Mouse (Mus musculus) hindbrain, embryonic 12.5 days (tissue): ENCODE results near the gene Sf3b4. TPM values are rescaled to one million over a fixed set of nuclear protein-coding genes. Genes with fewer than 3 reads are reported as not detected.

Source experiments
- microRNA-seq: library from miRNA; unstranded; fragments of <30 nt; microRNA quantifications from one replicate; pipeline ENCODE4, GENCODE M21; 2017
- polyA plus RNA-seq: library from polyadenylated mRNA; unstranded; fragments of >200 nt; fragmentation: Nextera tagmentation; extraction: Ambion mirVana; gene quantifications from 2 replicates; pipeline ENCODE4 v1.2.1, GENCODE M21; 2016

Gene Sf3b4
- polyA plus RNA-seq, 1 experiment from 2014 or later: 170 TPM

Small RNA genes within 50 kb of the gene (microRNA-seq; reads per million reads assigned to microRNA genes)
- gene Gm44492: not detected

Other genes with a start within 250 kb of the Sf3b4 start
- gene Anp32e, start 243.1 kb upstream of the Sf3b4 start, polyA plus RNA-seq: 265 and 297 TPM in 2 replicates
- gene Plekho1, start 176.3 kb upstream of the Sf3b4 start, polyA plus RNA-seq: 77.4 and 79.3 TPM in 2 replicates
- 45.4 and 48.3 TPM in 2 replicates for gene Vps45, start 113.9 kb upstream of the Sf3b4 start, polyA plus RNA-seq
- gene Otud7b, start 67.8 kb upstream of the Sf3b4 start, polyA plus RNA-seq: 17.3 and 18.2 TPM in 2 replicates
- 20.8 and 23.0 TPM in 2 replicates for gene Mtmr11, start 10.3 kb upstream of the Sf3b4 start, polyA plus RNA-seq
- 44.5 and 44.9 TPM in 2 replicates for gene Sv2a, start 8.8 kb downstream of the Sf3b4 start, polyA plus RNA-seq
- gene Bola1, start 47.4 kb downstream of the Sf3b4 start, polyA plus RNA-seq: 54.4 and 59.8 TPM in 2 replicates
- not detected in 2 replicates for gene Hist2h2ab, start 47.5 kb downstream of the Sf3b4 start, polyA plus RNA-seq
- 4.4 and 7.0 TPM in 2 replicates for gene Hist2h2ac, start 48.5 kb downstream of the Sf3b4 start, polyA plus RNA-seq
- 5.8 and 7.0 TPM in 2 replicates for gene Hist2h2be, start 48.8 kb downstream of the Sf3b4 start, polyA plus RNA-seq
- gene Hist2h3c2, start 66.8 kb downstream of the Sf3b4 start, polyA plus RNA-seq: 4.9 and 6.7 TPM in 2 replicates
- gene Hist2h2aa2, start 67.9 kb downstream of the Sf3b4 start, polyA plus RNA-seq: 49.8 and 72.3 TPM in 2 replicates
- 16.0 and 22.0 TPM in 2 replicates for gene Hist2h2aa1, start 73.2 kb downstream of the Sf3b4 start, polyA plus RNA-seq
- 0.71 and 0.91 TPM in 2 replicates for gene Hist2h3c1, start 74.4 kb downstream of the Sf3b4 start, polyA plus RNA-seq
- 5.0 and 10.9 TPM in 2 replicates for gene Hist2h4, start 91.0 kb downstream of the Sf3b4 start, polyA plus RNA-seq
- gene Hist2h3b, start 96.3 kb downstream of the Sf3b4 start, polyA plus RNA-seq: 39.7 and 58.2 TPM in 2 replicates
- 8.6 and 14.4 TPM in 2 replicates for gene Hist2h2bb, start 97.4 kb downstream of the Sf3b4 start, polyA plus RNA-seq
- gene Fcgr1, start 121.6 kb downstream of the Sf3b4 start, polyA plus RNA-seq: 2.0 TPM in 2 replicates